Mouse (Mus musculus) liver, embryonic 14.5 days (tissue): ENCODE results near the gene Ccdc186. TPM values are rescaled to one million over a fixed set of nuclear protein-coding genes. Genes with fewer than 3 reads are reported as not detected.

Experiments
- ATAC-seq: fragments of 200-750 bp; cut with Nextera tagmentation; 2 replicates; pipeline ENCODE4 v1.8.0; 2017; ENCODE audit warnings: moderate number of reproducible peaks, mild to moderate bottlenecking, moderate library complexity; ENCODE audit not compliant: insufficient read depth
- DNase-seq, 3 experiments: peaks; one replicate each; pipeline ENCODE4 v3.0.0-alpha.2; 2012 to 2013; ENCODE audit warnings: low read depth in 3 of 3, low spot score in 3 of 3
- H3K27ac ChIP-seq: fragments of 300-500 bp; sonication (generic); 2 replicates; pipeline ENCODE4 v1.5.1; 2014; ENCODE audit warnings: moderate library complexity, mild to moderate bottlenecking, control low read depth, inconsistent platforms
- H3K27me3 ChIP-seq: fragments of 300-500 bp; sonication (generic); 2 replicates; pipeline ENCODE4 v1.6.1; 2014; ENCODE audit warnings: mild to moderate bottlenecking, low read length, moderate library complexity; ENCODE audit not compliant: control insufficient read depth, insufficient read depth
- H3K36me3 ChIP-seq: fragments of 300-500 bp; sonication (generic); replicated peaks from 2 replicates; pipeline ENCODE4 v1.6.1; 2014; ENCODE audit warnings: low read depth; ENCODE audit not compliant: control insufficient read depth, insufficient read depth
- H3K4me1 ChIP-seq, 2 experiments: fragments of 200-500 bp in 1 of 2; fragments of 300-500 bp in 1 of 2; sonication (generic) in 1 of 2; replicated peaks; 2 replicates each; pipeline ENCODE4 v1.6.1; 2012 to 2014; ENCODE audit warnings: antibody characterized with exemption in 1 of 2, inconsistent platforms in 1 of 2, low read length in 1 of 2; ENCODE audit not compliant: control insufficient read depth in 2 of 2, insufficient read depth in 2 of 2
- H3K4me2 ChIP-seq: fragments of 300-500 bp; sonication (generic); 2 replicates; pipeline ENCODE4 v1.6.1; 2014; ENCODE audit warnings: low read depth, mild to moderate bottlenecking, control low read depth, moderate library complexity
- H3K4me3 ChIP-seq, 2 experiments: fragments of 200-500 bp in 1 of 2; fragments of 300-500 bp in 1 of 2; sonication (generic) in 1 of 2; 2 replicates each; pipeline ENCODE4 v1.5.1; 2012 to 2014; ENCODE audit warnings: low read depth in 2 of 2, low read length in 2 of 2, mild to moderate bottlenecking in 2 of 2, control low read depth in 1 of 2, inconsistent platforms in 1 of 2, moderate library complexity in 1 of 2; ENCODE audit not compliant: insufficient read depth in 1 of 2
- H3K9ac ChIP-seq: fragments of 300-500 bp; sonication (generic); replicated peaks from 2 replicates; pipeline ENCODE4 v1.6.1; 2014; ENCODE audit warnings: mild to moderate bottlenecking, control low read depth, moderate library complexity
- H3K9me3 ChIP-seq: fragments of 300-500 bp; sonication (generic); 2 replicates; pipeline ENCODE4 v1.6.1; 2016; ENCODE audit warnings: low read length, mixed read lengths; ENCODE audit not compliant: control insufficient read depth
- CTCF ChIP-seq: IDR thresholded peaks from 2 replicates; pipeline ENCODE4 v1.5.1; 2016; ENCODE audit warnings: antibody characterized with exemption, low read depth, control low read depth
- EP300 ChIP-seq: IDR thresholded peaks from 2 replicates; pipeline ENCODE4 v1.6.1; 2016; ENCODE audit warnings: antibody characterized with exemption, low read depth
- WGBS: fragments of 180-500 bp; shearing (Covaris S2); extraction: QIAGEN DNeasy Blood & Tissue Kit; methylation state at CpG from one replicate; pipeline ENCODE4 v1.1.7; 2014; ENCODE audit not compliant: insufficient replicate concordance; 5-methylcytosine and 5-hydroxymethylcytosine counted together
- polyA plus RNA-seq, 2 experiments: library from polyadenylated mRNA; depleted of rRNA in 1 of 2; stranded (reverse) in 1 of 2; unstranded in 1 of 2; fragments of >200 nt; fragmentation: Nextera tagmentation in 1 of 2; extraction: Ambion mirVana in 1 of 2; gene quantifications; 2 replicates each; pipeline versions ENCODE4 v1.2.1 to v1.2.3; 2012 to 2014

The Ccdc186 gene
- polyA plus RNA-seq, 2 experiments, result 2.3 to 4.9 TPM

DNA sequence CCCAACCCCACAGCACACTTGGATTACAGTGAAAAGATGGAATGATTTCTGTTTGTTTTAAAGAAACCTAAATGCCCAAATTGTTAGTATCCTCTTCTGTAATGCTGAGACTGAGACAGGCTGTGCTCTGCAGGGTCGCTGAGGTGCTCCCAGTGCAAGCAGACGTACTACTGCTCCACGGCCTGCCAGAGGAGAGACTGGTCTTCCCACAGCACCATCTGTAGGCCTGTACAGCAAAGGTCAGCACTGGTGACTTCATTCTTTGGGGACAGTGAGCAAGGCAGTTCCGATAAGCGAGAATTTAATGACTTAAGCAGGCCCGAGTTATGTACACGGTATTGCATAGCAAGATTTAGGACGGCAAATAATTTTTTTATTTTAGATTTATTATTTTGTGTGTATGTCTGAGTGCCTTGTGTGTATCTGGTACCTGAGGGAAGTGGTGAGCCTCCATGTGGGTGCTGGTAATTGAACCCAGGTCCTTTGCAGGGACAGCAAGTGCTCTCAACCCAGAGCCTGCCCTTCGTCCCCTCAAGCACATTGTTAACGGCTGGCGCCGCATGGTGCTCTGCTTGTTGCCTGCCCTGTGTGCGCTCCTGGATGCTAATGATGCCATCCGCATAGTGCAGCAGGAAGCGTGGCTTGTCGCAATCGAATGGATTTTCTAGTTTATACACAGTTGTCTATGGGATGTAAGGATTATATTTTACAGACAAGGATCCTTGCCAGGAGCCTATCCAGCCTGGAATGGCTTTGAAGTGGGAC, 17.1 kb upstream of the Ccdc186 start:
- Histone ChIP-seq H3K36me3 (no peaks in the 10 kb centered on the region), H3K9ac (no peak overlapping the region), H3K27me3 (no peaks in the 10 kb centered on the region), H3K9me3 (no peaks in the 10 kb centered on the region), H3K4me3 (no peak overlapping the region), H3K4me2 (no peak overlapping the region), H3K4me1 (no peaks in the 10 kb centered on the region), H3K27ac (no peak overlapping the region)
- WGBS, result 71% methylated on average over 17 of the region's 17 CpGs
- TF ChIP-seq CTCF, result no peak
- TF ChIP-seq EP300, result no peak
- ATAC-seq (no peak), DNase-seq (no peak)

DNA sequence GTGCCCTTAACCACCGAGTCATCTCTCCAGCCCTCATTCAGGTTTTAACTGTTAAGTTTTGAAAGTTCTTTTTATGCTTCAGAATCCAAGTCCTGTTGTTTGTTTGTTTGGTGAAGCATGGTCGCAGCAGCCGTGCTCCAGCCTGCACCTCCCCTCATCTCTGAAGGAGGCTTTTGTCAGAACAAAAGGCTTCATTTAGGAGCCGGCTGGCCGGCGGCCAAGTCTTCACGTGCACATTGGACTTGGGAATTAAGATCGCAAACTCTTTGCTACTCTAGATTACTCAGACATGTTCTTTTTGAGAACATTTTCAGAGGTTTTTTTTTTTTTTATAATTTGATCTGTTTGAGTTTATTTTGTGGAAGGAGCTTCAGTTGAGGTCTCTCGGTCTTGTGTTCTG, 13.3 kb upstream of the Ccdc186 start:
- TF ChIP-seq CTCF (no peak), EP300 (no peak)
- H3K9me3 ChIP-seq, result no peaks in the 10 kb centered on the region
- 72% methylated on average over 9 of the region's 9 CpGs for WGBS

DNA sequence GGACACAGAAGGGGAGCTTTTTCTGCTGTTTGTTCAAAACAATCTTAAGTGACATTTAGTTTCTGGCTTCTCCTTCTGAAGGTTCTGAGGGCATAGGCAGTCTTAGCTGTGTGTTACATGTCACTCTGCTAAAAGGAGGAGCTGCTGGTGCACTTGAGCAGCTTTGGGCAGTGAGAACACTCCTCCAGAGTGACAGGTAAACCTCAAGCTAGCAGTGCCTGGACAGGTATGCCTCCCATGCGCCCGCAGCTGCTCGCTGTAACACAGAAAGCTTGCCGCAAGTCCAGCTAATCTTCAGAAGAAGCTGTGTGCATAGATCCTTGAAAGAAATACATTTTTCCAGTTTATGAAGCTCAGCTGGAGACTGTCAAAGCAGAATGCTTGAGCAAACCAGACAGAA, 8.2 kb upstream of the Ccdc186 start:
- Histone ChIP-seq H3K4me3 (no peak overlapping the region), H3K27me3 (peaks cover 8% of the 10 kb centered on the region; the same call in 1 of the 2 replicates), H3K9me3 (no peaks in the 10 kb centered on the region), H3K4me1 (no peaks in the 10 kb centered on the region), H3K36me3 (no peaks in the 10 kb centered on the region), H3K4me2 (no peak overlapping the region), H3K27ac (no peak overlapping the region), H3K9ac (no peak overlapping the region)
- no peak for TF ChIP-seq CTCF
- TF ChIP-seq EP300, result no peak
- ATAC-seq (no peak), DNase-seq (no peak)
- 83% methylated on average over 4 of the region's 4 CpGs for WGBS

More for the DNA sequence above, 13.3 kb upstream of the Ccdc186 start:
- H3K4me2 ChIP-seq, result no peak overlapping the region
- H3K4me1 ChIP-seq, result no peaks in the 10 kb centered on the region
- no peak for ATAC-seq
- H3K27ac ChIP-seq, result no peak overlapping the region
- H3K27me3 ChIP-seq, result no peaks in the 10 kb centered on the region
- no peak for DNase-seq
- no peak overlapping the region for H3K4me3 ChIP-seq
- H3K36me3 ChIP-seq, result no peaks in the 10 kb centered on the region
- no peak overlapping the region for H3K9ac ChIP-seq

DNA sequence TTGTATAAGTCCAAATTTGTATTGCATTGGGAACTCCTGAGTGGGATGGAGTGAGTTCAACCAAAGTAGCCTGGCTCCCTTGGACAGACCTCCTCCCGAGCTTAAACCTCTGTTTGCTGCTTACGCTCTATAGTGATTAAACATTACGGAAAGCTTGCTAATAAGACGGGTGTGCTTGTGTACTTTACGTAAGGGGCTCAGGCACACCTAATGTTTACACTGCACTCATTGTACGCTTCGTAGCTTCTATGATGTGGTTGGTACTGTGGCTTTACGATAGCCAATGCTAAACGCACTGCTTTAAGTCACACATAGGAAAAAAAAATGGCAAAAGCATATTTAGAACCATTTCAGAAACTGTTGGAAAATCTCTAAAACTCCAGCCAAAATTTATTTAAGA, 7.3 kb upstream of the Ccdc186 start:
- TF ChIP-seq EP300, result no peak
- TF ChIP-seq CTCF, result no peak
- no peak overlapping the region for H3K9ac ChIP-seq
- H3K4me1 ChIP-seq, result no peaks in the 10 kb centered on the region
- DNase-seq (no peak), ATAC-seq (no peak)
- no peak overlapping the region for H3K4me2 ChIP-seq
- no peaks in the 10 kb centered on the region for H3K9me3 ChIP-seq
- WGBS, result 71% methylated on average over 9 of the region's 9 CpGs
- no peak overlapping the region for H3K4me3 ChIP-seq
- H3K36me3 ChIP-seq, result no peaks in the 10 kb centered on the region
- peaks cover 8% of the 10 kb centered on the region; the same call in 1 of the 2 replicates for H3K27me3 ChIP-seq
- no peak overlapping the region for H3K27ac ChIP-seq

DNA sequence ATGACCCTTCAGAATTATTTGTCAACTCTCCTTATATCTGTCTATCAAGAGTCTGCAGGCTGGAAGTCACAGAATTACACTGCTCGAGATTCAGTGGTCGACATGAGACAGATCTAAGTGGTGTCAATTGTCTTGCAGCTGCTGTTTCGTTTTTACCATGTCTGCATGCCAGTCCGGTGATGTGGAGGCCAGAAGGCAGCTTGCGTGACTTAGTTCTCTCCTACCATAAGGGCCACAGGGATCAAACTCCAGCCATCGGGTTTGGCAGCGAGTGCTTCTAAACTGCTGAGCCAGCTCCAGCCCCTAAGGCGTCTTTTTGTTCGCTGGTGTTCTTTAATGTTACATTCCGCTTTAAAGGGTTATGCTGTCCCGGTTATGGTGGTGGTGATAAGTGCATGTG, 6.3 kb upstream of the Ccdc186 start:
- H3K27me3 ChIP-seq, result peaks cover 8% of the 10 kb centered on the region; the same call in 1 of the 2 replicates
- ATAC-seq, result no peak
- no peak overlapping the region for H3K4me2 ChIP-seq
- no peak overlapping the region for H3K4me3 ChIP-seq
- no peaks in the 10 kb centered on the region for H3K9me3 ChIP-seq
- 72% methylated on average over 11 of the region's 11 CpGs for whole genome bisulfite sequencing
- TF ChIP-seq CTCF (no peak), EP300 (no peak)
- H3K27ac ChIP-seq, result no peak overlapping the region
- H3K4me1 ChIP-seq, result no peaks in the 10 kb centered on the region
- DNase-seq, result no peak
- no peak overlapping the region for H3K9ac ChIP-seq
- no peaks in the 10 kb centered on the region for H3K36me3 ChIP-seq
